Mouse (Mus musculus) cortical plate, adult 2 months (tissue): ENCODE measurements around the gene P2ry14.
"Not testable (repeated sequence)": the region's sequence is repeated elsewhere in the genome, so short reads cannot be mapped to it uniquely, and the experiment has no call there.

Source experiments
- CTCF ChIP-seq: fragments of 200-500 bp; IDR thresholded peaks from 2 replicates; pipeline ENCODE4 v1.5.1; 2011; ENCODE audit warnings: mild to moderate bottlenecking, control low read depth, low read length; ENCODE audit not compliant: insufficient read depth; ENCODE audit errors: extremely low read depth
- POLR2A ChIP-seq: fragments of 200-500 bp; IDR thresholded peaks from 2 replicates; pipeline ENCODE4 v1.6.1; 2011; ENCODE audit warnings: mild to moderate bottlenecking, low read length, control low read depth; ENCODE audit not compliant: insufficient read depth; ENCODE audit errors: extremely low read depth

GRCm38 (mm10) chr3:59113291-59113690 lies 40.1 kb downstream of the P2ry14 start:
- TF ChIP-seq POLR2A, CTCF: not testable (repeated sequence)
